Mouse (Mus musculus): ENCODE measurements around the gene U2af2.

U2af2 gene

GRCm38 (mm10) chr7:5037467-5037866, 24.5 kb upstream of the U2af2 start:
- no peak for DNase-seq (ENCODE audit: low spot score)

DNA sequence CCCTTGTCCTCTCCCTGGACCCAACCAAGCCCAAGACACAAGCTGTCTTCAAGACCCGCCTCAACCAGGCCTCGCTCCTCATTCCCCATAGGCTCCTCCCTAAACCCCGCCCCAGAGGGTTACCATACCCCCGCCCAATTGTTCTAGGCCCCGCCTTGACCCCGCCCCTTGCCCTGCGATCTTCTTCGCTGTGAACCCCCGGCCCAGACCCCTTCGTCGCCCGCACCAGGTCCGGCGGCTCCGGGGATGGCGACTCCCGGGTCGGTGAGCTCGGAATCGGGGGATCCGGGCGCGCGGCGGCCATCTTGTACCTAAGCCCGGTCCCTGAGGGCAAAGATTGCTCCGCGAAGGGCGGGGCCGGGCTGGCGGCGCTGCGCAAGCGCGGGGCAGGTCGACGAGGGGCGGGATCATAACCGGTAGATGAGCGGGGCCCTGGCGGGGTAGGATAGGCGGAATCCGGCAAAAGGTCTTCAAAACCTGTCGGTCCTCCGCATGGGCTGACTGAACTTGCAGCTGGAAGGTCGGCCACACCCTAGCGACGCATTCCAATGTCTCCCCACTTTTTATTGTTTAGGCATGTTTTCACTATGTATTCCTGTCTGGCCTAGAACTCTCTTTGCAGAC, 23.7 kb upstream of the U2af2 start, which contains the start of gene Zfp784:
Zfp784 (minus strand) TSS at position 338 of the 624 bp plus-strand sequence.
- peak; percentile 70 for DNase-seq (ENCODE audit: low spot score)

DNA sequence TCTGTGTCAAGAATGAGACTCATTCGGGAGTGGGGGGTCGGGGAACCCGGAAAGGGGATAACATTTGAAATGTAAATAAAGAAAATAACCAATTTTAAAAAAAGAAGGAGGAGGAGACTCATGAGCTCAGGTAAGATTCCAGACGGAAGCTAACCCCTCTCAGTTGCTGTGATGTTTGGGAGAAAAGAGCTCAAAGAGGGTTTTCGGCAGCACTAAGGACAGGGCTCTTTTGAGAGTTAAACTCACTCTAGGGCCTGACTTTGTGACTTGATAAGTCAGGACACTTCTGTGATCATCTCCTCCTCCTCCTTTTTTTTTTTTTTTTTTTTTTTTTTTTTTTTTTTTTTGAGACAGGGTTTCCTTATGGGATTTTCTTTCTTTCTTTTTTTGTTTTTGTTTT, 23.0 kb upstream of the U2af2 start:
- no peak for DNase-seq (ENCODE audit: low spot score)

GRCm38 (mm10) chr7:5044981-5045380, 17.0 kb upstream of the U2af2 start:
- no peak for DNase-seq (ENCODE audit: low spot score)

- DNase-seq (ENCODE audit: low spot score), result no peak
Measured at GRCm38 (mm10) chr7:5046112-5046511, 15.8 kb upstream of the U2af2 start.

GRCm38 (mm10) chr7:5047313-5047712, 14.6 kb upstream of the U2af2 start:
- no peak for DNase-seq (ENCODE audit: low spot score)

DNA sequence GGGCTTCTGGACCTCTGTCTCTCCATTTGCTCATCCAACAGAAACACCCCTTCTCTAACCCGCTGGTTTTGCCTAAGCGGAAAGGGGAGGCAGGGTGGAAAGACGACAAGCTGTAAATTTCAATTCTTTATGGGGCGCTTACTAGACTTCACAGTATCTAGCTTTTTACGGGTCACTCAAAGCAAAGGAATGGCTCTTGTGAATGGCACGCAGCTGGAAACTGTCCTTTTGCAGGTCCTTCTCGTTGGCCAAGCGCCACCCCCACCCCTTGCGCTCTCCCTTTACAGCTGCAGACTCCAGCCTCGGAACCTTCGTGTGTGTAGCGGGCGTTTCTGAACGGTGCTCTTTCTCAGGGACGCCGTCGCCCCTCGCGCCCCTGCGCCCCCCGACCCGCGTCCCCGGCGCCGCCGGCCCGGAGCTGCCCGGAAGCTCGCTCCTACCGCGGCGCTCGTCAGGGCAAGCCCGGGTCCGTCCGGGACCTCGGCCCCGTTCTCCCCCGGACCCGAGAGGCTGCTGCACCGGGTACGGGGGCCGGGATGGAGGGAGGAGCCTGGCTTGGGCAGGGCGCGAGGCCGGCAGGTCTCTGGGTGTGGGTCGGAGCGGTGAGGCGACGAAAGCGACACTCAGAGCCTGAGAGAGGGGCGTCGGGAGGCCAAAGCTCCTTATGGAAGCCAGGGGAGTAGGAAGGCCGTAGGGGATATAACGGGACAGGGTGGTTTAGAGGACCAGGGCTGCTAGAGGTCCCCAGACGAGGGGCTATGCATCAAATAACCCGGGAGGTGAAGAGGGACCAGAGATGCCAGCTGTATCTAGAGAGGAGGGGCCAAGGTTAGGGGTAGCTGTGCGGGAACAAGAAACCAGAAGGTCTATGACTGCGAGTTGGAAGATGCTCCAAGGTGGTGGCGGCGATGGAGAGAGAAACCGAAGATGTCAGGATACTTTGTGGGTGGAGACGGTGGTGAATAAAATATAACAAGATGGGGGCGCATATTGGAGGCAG, 10.4 kb upstream of the U2af2 start, which contains the start of gene Zfp580:
Zfp580 (plus strand) TSS at position 346 of the 1,000 bp plus-strand sequence.
- DNase-seq (ENCODE audit: low spot score), result no peak

DNA sequence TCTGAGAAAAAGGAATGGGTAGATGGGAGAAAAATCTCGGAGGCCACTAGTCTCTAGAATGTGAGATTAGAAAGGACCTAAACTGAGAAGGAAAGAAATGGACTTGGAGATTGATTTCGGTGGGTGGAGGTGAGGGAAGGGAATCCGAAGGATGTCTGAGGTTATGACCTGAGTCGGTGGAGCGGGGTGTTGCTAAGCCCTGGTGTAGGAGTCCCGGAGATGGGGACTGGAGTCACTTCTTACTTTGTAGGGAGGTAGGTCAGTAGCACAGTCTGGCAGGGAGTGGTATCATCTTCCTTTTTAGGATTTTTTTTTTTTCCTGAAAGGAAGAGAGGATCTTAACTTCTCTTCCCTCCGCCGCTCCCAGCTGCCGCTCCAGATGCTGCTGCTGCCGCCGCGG, 9.5 kb upstream of the U2af2 start:
- no peak for DNase-seq (ENCODE audit: low spot score)

DNA sequence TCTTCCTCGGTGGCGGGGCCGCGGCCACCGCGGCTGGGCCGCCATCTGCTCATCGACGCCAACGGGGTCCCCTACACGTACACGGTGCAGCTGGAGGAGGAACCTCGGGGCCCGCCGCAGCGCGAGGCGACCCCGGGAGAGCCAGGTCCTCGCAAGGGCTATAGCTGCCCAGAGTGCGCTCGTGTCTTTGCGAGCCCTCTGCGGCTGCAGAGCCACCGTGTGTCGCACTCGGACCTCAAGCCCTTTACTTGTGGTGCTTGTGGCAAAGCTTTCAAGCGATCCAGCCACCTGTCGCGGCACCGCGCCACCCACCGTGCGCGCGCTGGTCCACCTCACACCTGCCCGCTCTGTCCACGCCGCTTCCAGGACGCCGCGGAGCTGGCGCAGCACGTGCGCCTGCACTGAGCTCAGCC, 9.0 kb upstream of the U2af2 start:
- no peak for DNase-seq (ENCODE audit: low spot score)

DNA sequence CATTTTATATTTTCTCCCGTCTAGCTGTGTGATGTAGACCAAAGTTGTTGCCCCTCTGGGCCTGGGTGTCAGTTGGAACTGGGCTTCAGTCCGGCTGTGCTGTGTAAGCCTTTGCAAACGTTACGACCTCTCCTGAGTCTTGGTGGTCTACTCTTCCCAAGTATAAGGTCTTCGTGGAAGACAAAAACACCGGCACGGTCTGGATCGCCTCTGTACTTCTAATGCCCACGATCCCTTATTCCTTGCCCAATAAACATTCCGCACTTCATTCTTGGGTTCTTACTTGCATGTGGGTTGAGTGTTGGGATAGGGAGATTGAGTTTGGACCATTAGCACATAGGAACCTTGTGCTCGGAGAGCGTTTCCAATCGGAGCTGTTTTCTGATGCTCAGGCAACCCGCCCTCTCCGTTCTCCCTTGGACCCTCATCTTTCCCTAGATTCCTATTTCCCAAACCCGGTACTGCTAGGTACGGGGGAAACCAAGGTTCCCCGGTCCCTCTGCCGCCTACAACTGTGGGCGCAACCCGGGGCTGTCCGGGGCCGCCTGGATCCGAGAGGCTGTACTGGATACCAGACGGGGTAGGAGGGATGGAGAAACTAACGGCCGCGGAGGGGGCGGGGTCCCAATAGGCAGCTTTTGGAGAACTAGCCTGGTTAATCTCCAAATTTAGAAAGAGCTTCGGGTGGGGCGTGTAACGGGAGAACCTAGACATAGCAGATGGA, 8.3 kb upstream of the U2af2 start:
- DNase-seq (ENCODE audit: low spot score), result no peak

- DNase-seq (ENCODE audit: low spot score), result no peak
Measured at GRCm38 (mm10) chr7:5056651-5057263, 5.2 kb upstream of the U2af2 start.

GRCm38 (mm10) chr7:5057381-5057780, 4.6 kb upstream of the U2af2 start:
- no peak for DNase-seq (ENCODE audit: low spot score)

DNA sequence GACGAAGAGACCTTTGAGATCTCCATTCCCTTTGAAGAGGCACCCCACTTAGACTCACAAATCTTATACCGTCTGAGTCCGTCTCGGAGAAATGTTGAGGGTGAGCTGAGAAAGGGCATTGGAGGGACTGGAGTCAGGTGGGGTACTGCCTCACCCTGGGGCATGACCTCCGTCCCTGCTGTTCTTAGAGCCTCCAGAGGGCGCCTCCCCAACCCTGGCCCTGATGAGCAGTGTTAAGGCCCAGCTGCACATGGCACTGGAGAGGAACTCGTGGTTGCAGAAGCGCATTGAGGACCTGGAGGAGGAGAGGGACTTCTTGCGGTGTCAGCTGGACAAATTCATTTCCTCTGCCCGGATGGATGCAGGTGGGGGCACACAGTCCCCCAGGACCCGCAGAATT, 4.1 kb upstream of the U2af2 start:
- no peak for DNase-seq (ENCODE audit: low spot score)

DNA sequence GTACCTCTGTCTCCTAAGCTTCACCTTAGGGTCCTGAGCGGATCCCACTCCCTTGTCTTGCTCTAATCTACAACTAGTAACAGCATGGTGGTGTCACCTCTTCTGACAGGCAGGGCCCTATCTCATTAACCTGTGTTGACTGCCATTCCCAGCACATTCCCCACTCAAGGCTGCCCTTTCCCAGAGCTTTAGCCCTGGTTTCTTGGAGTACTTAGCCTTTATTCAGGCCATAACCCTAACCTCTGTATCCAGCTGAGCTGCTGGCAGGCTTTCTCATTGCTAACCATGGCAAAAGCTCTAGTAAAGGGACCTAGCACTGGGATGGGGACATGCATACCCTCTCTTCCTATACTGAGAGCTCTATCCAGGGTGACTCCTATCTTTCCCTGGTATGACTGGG, 3.3 kb upstream of the U2af2 start:
- no peak for DNase-seq (ENCODE audit: low spot score)

DNA sequence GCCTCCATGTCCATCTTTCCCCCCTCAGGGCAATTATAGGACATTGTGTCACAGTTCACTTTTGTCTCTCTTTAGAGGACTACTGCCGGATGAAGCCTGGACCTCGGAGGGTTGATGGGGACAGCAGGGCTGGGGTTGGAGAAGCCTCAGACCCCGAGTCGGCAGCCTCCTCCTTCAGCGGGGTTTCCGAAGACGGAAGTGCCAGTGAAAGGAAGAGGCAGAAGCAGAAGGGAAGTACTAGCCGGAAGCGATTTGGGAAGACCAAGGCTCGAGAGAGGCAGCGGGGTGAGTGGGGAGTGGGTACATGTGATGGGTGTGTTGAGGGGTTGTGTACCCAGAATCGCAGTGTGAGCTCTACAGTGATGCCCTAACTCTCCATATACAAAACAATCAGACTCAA, 2.5 kb upstream of the U2af2 start:
- DNase-seq (ENCODE audit: low spot score), result no peak

GRCm38 (mm10) chr7:5060239-5060731, 1.7 kb upstream of the U2af2 start:
- no peak for DNase-seq (ENCODE audit: low spot score)

DNA sequence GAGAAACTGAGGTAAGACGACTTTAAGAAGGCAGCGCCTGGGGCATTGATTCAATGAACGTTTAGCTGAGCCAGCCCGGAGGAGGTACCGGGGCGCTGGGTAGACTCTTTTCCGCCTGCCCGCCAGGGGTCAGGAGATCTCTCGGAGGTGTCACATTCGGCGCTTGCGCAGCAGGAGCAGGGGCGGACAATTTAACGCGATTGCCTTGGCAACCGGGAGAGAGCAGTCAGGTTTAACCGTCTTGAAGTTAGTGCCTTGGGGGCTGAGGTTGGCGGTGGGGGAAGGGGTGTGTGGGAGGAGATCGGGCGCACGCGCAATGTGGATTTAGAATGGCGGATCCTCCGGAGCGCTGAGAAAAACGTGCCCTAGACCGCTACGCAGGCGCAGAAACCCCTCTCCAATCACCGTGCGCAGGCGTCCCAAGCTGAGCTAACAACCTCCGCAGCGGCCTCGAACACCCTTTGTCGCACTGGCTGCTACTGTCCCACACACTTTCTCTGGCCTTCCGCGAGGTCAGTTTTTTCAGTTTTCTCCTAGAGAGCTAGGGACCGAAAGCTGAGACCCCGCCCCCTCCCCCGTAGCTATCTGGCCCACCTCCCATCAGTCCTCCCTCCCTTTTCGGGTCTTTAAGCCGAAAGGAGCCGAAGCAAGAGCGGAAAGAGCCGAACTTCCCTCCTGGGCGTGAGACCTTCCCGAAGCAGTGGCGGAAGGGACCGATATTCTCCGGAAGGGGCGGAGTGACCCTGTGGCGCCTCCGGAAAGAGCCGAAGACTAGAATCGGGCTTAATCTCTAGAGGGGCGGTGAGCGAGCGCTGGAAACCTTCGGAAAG, 784 bp upstream of the U2af2 start:
- DNase-seq (ENCODE audit: low spot score), result peak; percentile 96

GRCm38 (mm10) chr7:5062360-5063001, 538 bp downstream of the U2af2 start:
- no peak for DNase-seq (ENCODE audit: low spot score)

DNA sequence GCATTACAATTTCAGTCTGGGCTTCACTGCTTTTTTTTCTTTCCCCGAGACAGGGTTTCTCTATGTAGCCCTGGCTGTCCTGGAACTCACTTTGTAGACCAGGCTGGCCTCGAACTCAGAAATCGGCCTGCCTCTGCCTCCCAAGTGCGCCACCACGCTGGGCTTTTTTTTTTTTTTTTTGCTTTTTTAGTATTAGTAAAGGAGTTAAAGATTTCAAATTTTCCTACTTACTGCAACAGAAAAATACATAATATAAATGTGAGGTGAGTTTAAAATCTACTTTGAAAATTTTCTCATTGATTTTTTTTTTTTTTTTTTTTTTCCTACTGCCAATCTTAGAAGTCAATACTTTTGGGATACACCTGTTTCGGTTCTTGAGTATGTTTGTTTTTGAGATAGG, 2.9 kb downstream of the U2af2 start:
- no peak for DNase-seq (ENCODE audit: low spot score)

GRCm38 (mm10) chr7:5073586-5073985, 11.6 kb downstream of the U2af2 start:
- no peak for DNase-seq (ENCODE audit: low spot score)

All from urinary bladder, postnatal 10 days (tissue).